Mouse (Mus musculus): ENCODE data around the gene Mog. TPM values are rescaled to one million over a fixed set of nuclear protein-coding genes. Genes with fewer than 3 reads are reported as not detected.

The Mog gene
- total and polyA plus RNA-seq, 3 experiments = not detected

DNA sequence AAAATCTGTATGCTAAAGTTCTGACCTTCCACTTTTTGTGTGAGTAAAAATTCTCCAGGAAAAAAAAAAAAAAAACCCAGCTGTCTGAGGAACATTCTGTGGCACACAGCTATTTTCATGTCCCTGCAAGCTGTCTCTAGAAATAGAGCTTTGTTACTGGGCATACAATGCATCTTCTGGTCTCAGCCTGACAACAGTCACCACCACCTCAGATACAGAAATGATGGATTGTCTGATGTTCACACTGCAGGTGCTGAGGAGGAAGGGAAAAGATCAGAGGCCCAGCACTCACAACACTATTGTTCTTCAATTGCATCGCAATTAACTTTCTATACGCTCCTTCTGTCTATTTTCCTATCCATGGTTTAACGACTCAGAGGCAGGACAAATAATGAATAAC is 4.9 kb downstream of the Mog start:
- no peak overlapping the region for H3K27ac ChIP-seq (ENCODE audit: insufficient read depth, low read depth)
- H3K4me1 ChIP-seq (ENCODE audit: control insufficient read depth in 1 of 2, insufficient read depth in 2 of 2) = peaks cover 6 to 12% of the 10 kb centered on the region in 2 experiments
- no peak overlapping the region for H3K4me2 ChIP-seq (ENCODE audit: insufficient read depth, low read depth, poor library complexity, severe bottlenecking)
- dilution Hi-C loops (cut with MboI; ENCODE audit: extremely low pct_ligation_motif_present, extremely low pct_unique_long_range_greater_than_20kb, low sequenced_read_pairs) (no loop called here), in situ Hi-C loops (cut with MboI; ENCODE audit: low pct_ligation_motif_present, low pct_unique_long_range_greater_than_20kb, low sequenced_read_pairs) (no loop called here)
- H3K27me3 ChIP-seq (replicated peaks) = no peaks in the 10 kb centered on the region
- DNase-seq (ENCODE audit: extremely low read depth) = no peak
- H3K9ac ChIP-seq (ENCODE audit: insufficient read depth, low read depth) = no peak overlapping the region
- H3K9me3 ChIP-seq (replicated peaks; ENCODE audit: low read length) = no peaks in the 10 kb centered on the region
- TF ChIP-seq CTCF (conservative IDR thresholded peaks at IDR 0.05 in 1 of 2, IDR thresholded peaks at IDR 0.05 in 1 of 2; ENCODE audit: low read depth in 2 of 2, low read length in 2 of 2) = no peak
- TF ChIP-seq ZMIZ1 (IDR thresholded peaks at IDR 0.05; ENCODE audit: low read depth, low read length) = no peak
- no peak for TF ChIP-seq MXI1 (IDR thresholded peaks at IDR 0.05; ENCODE audit: low read depth, low read length)
- no peak for TF ChIP-seq KAT2A (IDR thresholded peaks at IDR 0.05; ENCODE audit: insufficient replicate concordance, low read length)
- TF ChIP-seq JUN (IDR thresholded peaks at IDR 0.05; ENCODE audit: insufficient read depth, low read depth, low read length) = no peak
- TF ChIP-seq IRF4 (IDR thresholded peaks at IDR 0.05; ENCODE audit: low read depth, low read length) = no peak
- TF ChIP-seq JUND (conservative IDR thresholded peaks at IDR 0.05; ENCODE audit: low read depth, low read length) = no peak
- no peak for TF ChIP-seq BHLHE40 (IDR thresholded peaks at IDR 0.05; ENCODE audit: low read depth, low read length)
- no peak for TF ChIP-seq ZKSCAN1 (IDR thresholded peaks at IDR 0.05; ENCODE audit: borderline replicate concordance, low read depth, low read length)
- TF ChIP-seq POLR2A (IDR thresholded peaks at IDR 0.05; ENCODE audit: low read depth, low read length) = no peak
- no peak for TF ChIP-seq RCOR1 (conservative IDR thresholded peaks at IDR 0.05; ENCODE audit: low read depth, low read length)
- no peak for TF ChIP-seq SMC3 (IDR thresholded peaks at IDR 0.05; ENCODE audit: low read depth, low read length)
- no peak for TF ChIP-seq CHD2 (IDR thresholded peaks at IDR 0.05; ENCODE audit: low read length)
- no peak for TF ChIP-seq EP300 (IDR thresholded peaks at IDR 0.05; ENCODE audit: low read length)
- TF ChIP-seq UBTF (IDR thresholded peaks at IDR 0.05; ENCODE audit: low read depth, low read length) = no peak
- TF ChIP-seq POLR2AphosphoS2 (IDR thresholded peaks at IDR 0.05; ENCODE audit: low read depth, low read length) = no peak
- no peak for TF ChIP-seq NELFE (IDR thresholded peaks at IDR 0.05; ENCODE audit: low read depth, low read length)
- H3K4me3 ChIP-seq (replicated peaks in 1 of 3; ENCODE audit: low read depth in 2 of 3, low read length in 2 of 3, poor library complexity in 1 of 3) = no peak overlapping the region
- H3K36me3 ChIP-seq (replicated peaks in 1 of 2; ENCODE audit: control insufficient read depth in 1 of 2, insufficient read depth in 1 of 2, low read length in 1 of 2) = no peaks in the 10 kb centered on the region
- H3K79me2 ChIP-seq (replicated peaks; ENCODE audit: control insufficient read depth, extremely low read depth, insufficient read depth, poor library complexity, severe bottlenecking) = no peaks in the 10 kb centered on the region

DNA sequence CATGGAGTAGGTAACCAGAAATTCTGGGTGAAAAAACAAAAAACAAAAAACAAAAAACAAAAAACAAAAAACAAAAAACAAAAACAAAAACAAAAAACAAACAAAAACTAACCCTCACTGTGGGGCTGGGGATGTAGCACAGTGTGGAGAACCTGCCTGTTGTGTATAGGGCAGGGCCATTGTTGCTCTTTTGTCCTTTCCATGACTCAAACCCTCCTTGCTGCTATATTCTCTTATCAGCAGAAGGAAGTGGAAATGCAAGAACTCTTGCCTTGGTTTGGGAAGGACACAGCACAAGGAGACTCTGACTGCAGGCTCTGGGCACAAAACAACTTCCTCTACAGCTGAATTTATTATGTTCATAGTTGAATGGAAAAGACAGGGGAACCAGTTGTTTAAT is 6.9 kb downstream of the Mog start:
- no peaks in the 10 kb centered on the region for H3K27me3 ChIP-seq (replicated peaks)
- H3K4me2 ChIP-seq (ENCODE audit: insufficient read depth, low read depth, poor library complexity, severe bottlenecking) = no peak overlapping the region
- H3K79me2 ChIP-seq (replicated peaks; ENCODE audit: control insufficient read depth, extremely low read depth, insufficient read depth, poor library complexity, severe bottlenecking) = no peaks in the 10 kb centered on the region
- in situ Hi-C loops (cut with MboI; ENCODE audit: low pct_ligation_motif_present, low pct_unique_long_range_greater_than_20kb, low sequenced_read_pairs) = no loop called here
- H3K36me3 ChIP-seq (replicated peaks in 1 of 2; ENCODE audit: control insufficient read depth in 1 of 2, insufficient read depth in 1 of 2, low read length in 1 of 2) = no peaks in the 10 kb centered on the region
- TF ChIP-seq MXI1 (IDR thresholded peaks at IDR 0.05; ENCODE audit: low read depth, low read length) (no peak), JUND (conservative IDR thresholded peaks at IDR 0.05; ENCODE audit: low read depth, low read length) (no peak), TBP (conservative IDR thresholded peaks at IDR 0.05; ENCODE audit: low read depth, low read length) (no peak), SMC3 (IDR thresholded peaks at IDR 0.05; ENCODE audit: low read depth, low read length) (no peak), BHLHE40 (IDR thresholded peaks at IDR 0.05; ENCODE audit: low read depth, low read length) (no peak), MAFK (IDR thresholded peaks at IDR 0.05; ENCODE audit: insufficient replicate concordance, low read length) (no peak), POLR2A (IDR thresholded peaks at IDR 0.05; ENCODE audit: low read depth, low read length) (no peak), HCFC1 (IDR thresholded peaks at IDR 0.05; ENCODE audit: low read depth, low read length) (no peak), GABPA (IDR thresholded peaks at IDR 0.05; ENCODE audit: insufficient replicate concordance, low read depth, low read length) (no peak), RCOR1 (conservative IDR thresholded peaks at IDR 0.05; ENCODE audit: low read depth, low read length) (no peak), MAX (IDR thresholded peaks at IDR 0.05; ENCODE audit: low read length) (no peak), CTCF (conservative IDR thresholded peaks at IDR 0.05 in 1 of 2, IDR thresholded peaks at IDR 0.05 in 1 of 2; ENCODE audit: low read depth in 2 of 2, low read length in 2 of 2) (no peak), CHD1 (IDR thresholded peaks at IDR 0.05; ENCODE audit: low read depth, low read length) (no peak), ZC3H11A (IDR thresholded peaks at IDR 0.05; ENCODE audit: low read depth, low read length) (no peak), MEF2A (IDR thresholded peaks at IDR 0.05; ENCODE audit: borderline replicate concordance, low read depth, low read length) (no peak), MYC (IDR thresholded peaks at IDR 0.05; ENCODE audit: low read depth, low read length) (no peak), ELF1 (IDR thresholded peaks at IDR 0.05; ENCODE audit: low read depth, low read length) (no peak), PAX5 (IDR thresholded peaks at IDR 0.05; ENCODE audit: low read length) (no peak)
- no peak overlapping the region for H3K4me3 ChIP-seq (replicated peaks in 1 of 3; ENCODE audit: low read depth in 2 of 3, low read length in 2 of 3, poor library complexity in 1 of 3)
- no peak overlapping the region for H3K9ac ChIP-seq (ENCODE audit: insufficient read depth, low read depth)
- no peaks in the 10 kb centered on the region for H3K9me3 ChIP-seq (replicated peaks; ENCODE audit: low read length)
- no peak for DNase-seq (ENCODE audit: extremely low read depth)
- H3K27ac ChIP-seq (ENCODE audit: insufficient read depth, low read depth) = no peak overlapping the region
- H3K4me1 ChIP-seq (ENCODE audit: control insufficient read depth in 1 of 2, insufficient read depth in 2 of 2) = no peaks in the 10 kb centered on the region
- dilution Hi-C loops (cut with MboI; ENCODE audit: extremely low pct_ligation_motif_present, extremely low pct_unique_long_range_greater_than_20kb, low sequenced_read_pairs) = no loop called here
